Mouse (Mus musculus): ENCODE results near the gene Syt16. TPM values are rescaled to one million over a fixed set of nuclear protein-coding genes. Genes with fewer than 3 reads are reported as not detected.

The Syt16 gene
- polyA plus RNA-seq, 1 experiment from 2014 or later, result 1.0 TPM

DNA sequence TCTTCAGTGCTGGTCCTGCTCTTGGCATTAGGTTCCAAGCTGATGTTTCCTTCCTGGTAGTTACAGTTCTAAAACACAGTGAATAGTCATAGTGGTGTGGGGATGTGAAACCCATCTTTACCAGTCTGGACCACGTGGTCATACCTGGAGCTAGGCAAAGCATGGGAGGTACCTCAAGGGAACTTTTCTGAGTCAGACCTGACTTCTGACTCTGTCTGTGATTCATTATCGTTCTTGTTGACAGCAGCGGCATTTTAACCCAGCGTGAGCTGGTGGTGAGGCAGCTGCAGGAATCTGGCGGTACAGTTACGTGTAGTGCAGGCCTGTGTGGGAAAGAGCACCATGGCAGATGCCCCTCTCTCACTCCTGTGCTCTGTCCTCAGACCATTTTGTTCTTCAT is 22.9 kb upstream of the Syt16 start:
- ATAC-seq (ENCODE audit: borderline replicate concordance, extremely low read depth, low FRiP score, low TSS enrichment), result no peak
- Histone ChIP-seq H3K4me3 (no peak overlapping the region), H3K27me3 (no peaks in the 10 kb centered on the region), H3K36me3 (peaks cover 83% of the 10 kb centered on the region), H3K4me2 (no peak overlapping the region), H3K9me3 (0 out of 2 replicates have a peak, but pooled peaks cover 3% of the 10 kb centered on the region), H3K9ac (no peak overlapping the region), H3K4me1 (no peaks in the 10 kb centered on the region), H3K27ac (no peak overlapping the region)
- WGBS, result 88% methylated on average over 6 of the region's 6 CpGs

GRCm38 (mm10) chr12:73978144-73978543 is 19.3 kb upstream of the Syt16 start:
- H3K9me3 ChIP-seq, result no peaks in the 10 kb centered on the region
- ATAC-seq (ENCODE audit: borderline replicate concordance, extremely low read depth, low FRiP score, low TSS enrichment), result no peak
- H3K27ac ChIP-seq, result no peak overlapping the region
- H3K27me3 ChIP-seq, result no peaks in the 10 kb centered on the region
- no peak overlapping the region for H3K4me2 ChIP-seq
- H3K4me3 ChIP-seq, result no peak overlapping the region
- H3K36me3 ChIP-seq, result peaks cover 66% of the 10 kb centered on the region
- H3K9ac ChIP-seq, result no peak overlapping the region
- WGBS, result 79% methylated on average over 3 of the region's 3 CpGs
- H3K4me1 ChIP-seq, result 0 out of 2 replicates have a peak, but pooled peaks cover 6% of the 10 kb centered on the region

DNA sequence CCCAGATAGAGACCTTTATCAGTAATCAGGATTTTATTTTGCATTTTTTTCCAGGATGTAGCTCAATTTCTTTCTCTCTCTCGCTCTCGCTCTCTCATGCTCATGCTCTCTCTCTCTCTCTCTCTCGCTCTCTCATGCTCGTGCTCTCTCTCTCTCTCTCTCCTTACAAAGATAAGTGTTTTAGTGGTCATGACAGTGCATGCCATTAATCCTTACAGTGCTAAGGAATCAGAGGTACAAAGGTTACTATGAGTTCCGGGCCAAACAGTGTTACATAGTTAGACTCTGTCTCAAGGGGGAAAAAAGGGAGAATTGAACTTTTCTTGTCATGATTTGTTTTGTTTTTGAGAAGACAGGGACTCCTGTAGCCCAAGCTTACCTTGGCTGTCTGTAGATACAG is 17.8 kb upstream of the Syt16 start:
- 83% methylated on average over 5 of the region's 5 CpGs for WGBS
- no peaks in the 10 kb centered on the region for H3K9me3 ChIP-seq
- no peak overlapping the region for H3K4me3 ChIP-seq
- no peak overlapping the region for H3K4me2 ChIP-seq
- no peak overlapping the region for H3K27ac ChIP-seq
- H3K36me3 ChIP-seq, result peaks cover 69% of the 10 kb centered on the region
- 0 out of 2 replicates have a peak, but pooled peaks cover 6% of the 10 kb centered on the region for H3K4me1 ChIP-seq
- H3K9ac ChIP-seq, result no peak overlapping the region
- H3K27me3 ChIP-seq, result no peaks in the 10 kb centered on the region
- no peak for ATAC-seq (ENCODE audit: borderline replicate concordance, extremely low read depth, low FRiP score, low TSS enrichment)

GRCm38 (mm10) chr12:73982533-73982932 is 14.9 kb upstream of the Syt16 start:
- Histone ChIP-seq H3K4me2 (no peak overlapping the region), H3K36me3 (peaks cover 61% of the 10 kb centered on the region), H3K4me3 (no peak overlapping the region), H3K27ac (no peak overlapping the region), H3K9ac (no peak overlapping the region), H3K4me1 (0 out of 2 replicates have a peak, but pooled peaks cover 6% of the 10 kb centered on the region), H3K27me3 (no peaks in the 10 kb centered on the region), H3K9me3 (no peaks in the 10 kb centered on the region)
- peak; percentile 93 for ATAC-seq (ENCODE audit: borderline replicate concordance, extremely low read depth, low FRiP score, low TSS enrichment)
- WGBS, result 53% methylated on average over 14 of the region's 14 CpGs

DNA sequence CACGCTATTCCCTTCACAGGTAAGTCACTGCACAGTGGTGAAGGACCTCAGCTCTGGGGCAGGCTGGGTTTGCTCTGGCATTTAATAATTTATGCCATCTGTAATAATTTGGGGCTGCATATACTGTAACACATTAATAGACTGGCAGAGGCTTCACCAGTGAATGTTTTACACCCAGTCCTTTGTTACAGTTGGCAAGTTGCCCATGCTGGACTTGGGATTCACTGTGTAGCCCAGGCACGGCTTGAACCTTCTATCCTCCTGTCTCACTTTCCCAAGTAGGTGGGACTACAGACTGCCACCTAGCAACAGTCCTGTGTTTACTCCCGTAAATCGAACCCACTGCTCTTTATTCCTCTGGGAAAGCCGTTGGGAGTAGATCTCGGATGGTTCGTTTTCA is 11.2 kb upstream of the Syt16 start:
- H3K27me3 ChIP-seq, result no peaks in the 10 kb centered on the region
- 79% methylated on average over 7 of the region's 7 CpGs for WGBS
- no peak overlapping the region for H3K4me3 ChIP-seq
- no peak for ATAC-seq (ENCODE audit: borderline replicate concordance, extremely low read depth, low FRiP score, low TSS enrichment)
- H3K4me1 ChIP-seq, result 0 out of 2 replicates have a peak, but pooled peaks cover 6% of the 10 kb centered on the region
- H3K4me2 ChIP-seq, result no peak overlapping the region
- no peaks in the 10 kb centered on the region for H3K9me3 ChIP-seq
- H3K36me3 ChIP-seq, result peaks cover 34% of the 10 kb centered on the region
- H3K27ac ChIP-seq, result no peak overlapping the region
- H3K9ac ChIP-seq, result no peak overlapping the region

DNA sequence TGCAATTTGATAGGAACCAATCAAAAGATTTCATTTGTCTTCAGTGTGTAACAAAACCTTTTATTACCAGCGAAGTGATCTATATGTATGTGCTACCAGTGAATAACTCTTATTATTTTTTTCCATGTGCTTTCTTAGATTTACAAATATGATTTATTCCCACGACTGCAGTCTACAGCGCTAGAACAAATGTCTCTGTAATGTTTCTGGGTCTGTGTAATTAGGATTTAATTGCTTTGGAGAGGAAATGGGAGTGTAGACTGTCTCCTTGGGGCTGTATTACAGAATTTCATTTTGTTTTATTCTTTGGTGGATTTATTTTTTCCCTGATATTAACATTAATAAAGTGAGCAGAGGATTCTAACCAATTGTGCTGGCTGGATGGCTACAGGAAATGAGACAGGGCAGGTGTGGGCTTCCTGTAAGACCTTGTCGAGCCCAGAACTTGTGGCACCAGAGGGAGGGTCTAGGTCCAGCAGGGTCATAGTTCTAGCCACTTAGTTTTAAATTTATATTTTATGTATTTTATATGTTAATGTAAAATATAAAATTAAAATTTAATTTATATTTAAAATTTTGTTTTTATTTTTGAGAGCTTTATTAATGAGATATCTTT is 9.0 kb upstream of the Syt16 start:
- no peak overlapping the region for H3K9ac ChIP-seq
- H3K27me3 ChIP-seq, result no peaks in the 10 kb centered on the region
- H3K9me3 ChIP-seq, result no peaks in the 10 kb centered on the region
- no peak overlapping the region for H3K4me3 ChIP-seq
- H3K36me3 ChIP-seq, result peaks cover 24% of the 10 kb centered on the region
- no peak for ATAC-seq (ENCODE audit: borderline replicate concordance, extremely low read depth, low FRiP score, low TSS enrichment)
- H3K27ac ChIP-seq, result no peak overlapping the region
- no peak overlapping the region for H3K4me2 ChIP-seq
- 81% methylated on average over 4 of the region's 4 CpGs for WGBS
- no peaks in the 10 kb centered on the region for H3K4me1 ChIP-seq

DNA sequence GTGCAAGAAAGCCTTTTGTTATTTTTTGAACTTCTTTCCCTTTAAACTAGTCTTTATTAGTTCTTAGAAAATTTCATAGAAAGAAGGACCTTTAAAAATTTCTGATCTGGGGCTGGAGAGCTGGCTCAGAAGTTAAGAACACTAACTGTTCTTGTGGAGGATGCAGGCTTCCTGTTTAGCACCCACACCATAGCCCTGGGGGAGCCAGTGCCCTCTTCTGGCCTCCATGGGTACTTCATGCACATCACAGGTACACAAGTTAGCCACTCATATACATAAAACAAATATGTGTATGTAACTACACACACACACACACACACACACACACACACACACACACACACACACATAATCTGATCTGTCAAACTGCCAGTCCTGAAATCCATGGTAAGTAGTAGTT is 7.9 kb upstream of the Syt16 start:
- no peaks in the 10 kb centered on the region for H3K27me3 ChIP-seq
- H3K4me1 ChIP-seq, result no peaks in the 10 kb centered on the region
- no peak overlapping the region for H3K4me3 ChIP-seq
- ATAC-seq (ENCODE audit: borderline replicate concordance, extremely low read depth, low FRiP score, low TSS enrichment), result peak; percentile 46; the same call in 1 of the 2 replicates
- H3K36me3 ChIP-seq, result peaks cover 15% of the 10 kb centered on the region
- no peak overlapping the region for H3K27ac ChIP-seq
- H3K9ac ChIP-seq, result no peak overlapping the region
- no peaks in the 10 kb centered on the region for H3K9me3 ChIP-seq
- H3K4me2 ChIP-seq, result no peak overlapping the region

- H3K4me1 ChIP-seq, result 0 out of 2 replicates have a peak, but pooled peaks cover 2% of the 10 kb centered on the region
- H3K36me3 ChIP-seq, result no peaks in the 10 kb centered on the region
- peaks cover 33% of the 10 kb centered on the region for H3K27me3 ChIP-seq
- H3K27ac ChIP-seq, result no peak overlapping the region
- H3K4me2 ChIP-seq, result peak overlapping the region; percentile 99; the same call in 1 of the 2 replicates
- no peaks in the 10 kb centered on the region for H3K9me3 ChIP-seq
- H3K4me3 ChIP-seq, result no peak overlapping the region
- 61% methylated on average over 12 of the region's 12 CpGs for WGBS
- H3K9ac ChIP-seq, result no peak overlapping the region
- no peak for ATAC-seq (ENCODE audit: borderline replicate concordance, extremely low read depth, low FRiP score, low TSS enrichment)
Observed at GRCm38 (mm10) chr12:73996906-73997296, 560 bp upstream of the Syt16 start.

- Histone ChIP-seq H3K27me3 (peaks cover 33% of the 10 kb centered on the region), H3K4me1 (0 out of 2 replicates have a peak, but pooled peaks cover 2% of the 10 kb centered on the region), H3K9me3 (no peaks in the 10 kb centered on the region), H3K9ac (0 out of 2 replicates have a peak overlapping the region, but pooled peaks have one; percentile 32), H3K4me2 (peak overlapping the region; percentile 99), H3K27ac (no peak overlapping the region), H3K4me3 (peak overlapping the region; percentile 54), H3K36me3 (no peaks in the 10 kb centered on the region)
- WGBS, result 45% methylated on average over 5 of the region's 5 CpGs
- ATAC-seq (ENCODE audit: borderline replicate concordance, extremely low read depth, low FRiP score, low TSS enrichment), result no peak; the same call in 1 of the 2 replicates
Observed at GRCm38 (mm10) chr12:73998128-73998456, 631 bp downstream of the Syt16 start.

GRCm38 (mm10) chr12:74002449-74002848 is 5.0 kb downstream of the Syt16 start:
- Histone ChIP-seq H3K9ac (no peak overlapping the region), H3K36me3 (no peaks in the 10 kb centered on the region), H3K4me2 (no peak overlapping the region), H3K27ac (no peak overlapping the region), H3K4me3 (no peak overlapping the region), H3K9me3 (no peaks in the 10 kb centered on the region), H3K27me3 (peaks cover 22% of the 10 kb centered on the region), H3K4me1 (0 out of 2 replicates have a peak, but pooled peaks cover 2% of the 10 kb centered on the region)
- WGBS, result 79% methylated on average over 9 of the region's 9 CpGs
- ATAC-seq (ENCODE audit: borderline replicate concordance, extremely low read depth, low FRiP score, low TSS enrichment), result no peak

GRCm38 (mm10) chr12:74009448-74009911 is 12.0 kb downstream of the Syt16 start:
- Histone ChIP-seq H3K4me2 (no peak overlapping the region), H3K9ac (no peak overlapping the region), H3K4me1 (peaks cover 4% of the 10 kb centered on the region; the same call in 1 of the 2 replicates), H3K4me3 (no peak overlapping the region), H3K27me3 (no peaks in the 10 kb centered on the region), H3K9me3 (no peaks in the 10 kb centered on the region), H3K36me3 (no peaks in the 10 kb centered on the region), H3K27ac (no peak overlapping the region)
- peak; percentile 52; the same call in 1 of the 2 replicates for ATAC-seq (ENCODE audit: borderline replicate concordance, extremely low read depth, low FRiP score, low TSS enrichment)
- 19% methylated on average over 8 of the region's 8 CpGs for WGBS

GRCm38 (mm10) chr12:74013739-74014138 is 16.3 kb downstream of the Syt16 start:
- no peaks in the 10 kb centered on the region for H3K36me3 ChIP-seq
- H3K4me2 ChIP-seq, result peak overlapping the region; percentile 45
- no peaks in the 10 kb centered on the region for H3K9me3 ChIP-seq
- peak; percentile 78; the same call in 1 of the 2 replicates for ATAC-seq (ENCODE audit: borderline replicate concordance, extremely low read depth, low FRiP score, low TSS enrichment)
- no peak overlapping the region for H3K27ac ChIP-seq
- H3K27me3 ChIP-seq, result no peaks in the 10 kb centered on the region
- no peak overlapping the region for H3K9ac ChIP-seq
- H3K4me1 ChIP-seq, result peaks cover 4% of the 10 kb centered on the region; the same call in 1 of the 2 replicates
- peak overlapping the region; percentile 15; the same call in 1 of the 2 replicates for H3K4me3 ChIP-seq
- under 1% methylated on average over 6 of the region's 6 CpGs for WGBS

All from lung, embryonic 15.5 days (tissue).